Mouse (Mus musculus) embryonic facial prominence, embryonic 10.5 days (tissue): ENCODE results near the gene Csrp3. TPM values are rescaled to one million over a fixed set of nuclear protein-coding genes. Genes with fewer than 3 reads are reported as not detected.

Source experiments
- DNase-seq: peaks from one replicate; pipeline ENCODE4 v3.0.0-alpha.2; 2017; ENCODE audit warnings: low spot score
- H3K27ac ChIP-seq: fragments of 300-500 bp; sonication (generic); replicated peaks from 2 replicates; pipeline ENCODE4 v1.5.1; 2016; ENCODE audit warnings: mild to moderate bottlenecking
- H3K27me3 ChIP-seq: fragments of 300-500 bp; sonication (generic); replicated peaks from 2 replicates; pipeline ENCODE4 v1.6.1; 2016; ENCODE audit warnings: low read depth, mild to moderate bottlenecking; ENCODE audit not compliant: poor library complexity, severe bottlenecking
- H3K36me3 ChIP-seq: fragments of 300-500 bp; sonication (generic); replicated peaks from 2 replicates; pipeline ENCODE4 v1.6.1; 2016; ENCODE audit warnings: mild to moderate bottlenecking, moderate library complexity
- H3K4me1 ChIP-seq: fragments of 300-500 bp; sonication (generic); 2 replicates; pipeline ENCODE4 v1.6.1; 2016
- H3K4me3 ChIP-seq: fragments of 300-500 bp; sonication (generic); 2 replicates; pipeline ENCODE4 v1.5.1; 2016; ENCODE audit warnings: mild to moderate bottlenecking, moderate library complexity
- H3K9me3 ChIP-seq: fragments of 300-500 bp; sonication (generic); 2 replicates; pipeline ENCODE4 v1.6.1; 2016; ENCODE audit warnings: mild to moderate bottlenecking
- WGBS: fragments of 180-500 bp; shearing (Covaris S2); methylation state at CpG from one replicate; pipeline ENCODE4 v1.1.7; 2016; 5-methylcytosine and 5-hydroxymethylcytosine counted together
- polyA plus RNA-seq: library from polyadenylated mRNA; unstranded; fragments of >200 nt; fragmentation: Nextera tagmentation; extraction: Ambion mirVana; gene quantifications from 2 replicates; pipeline ENCODE4 v1.2.1, GENCODE M21; 2016

Csrp3 gene
- polyA plus RNA-seq, 1 experiment from 2014 or later: 0.57 TPM

DNA sequence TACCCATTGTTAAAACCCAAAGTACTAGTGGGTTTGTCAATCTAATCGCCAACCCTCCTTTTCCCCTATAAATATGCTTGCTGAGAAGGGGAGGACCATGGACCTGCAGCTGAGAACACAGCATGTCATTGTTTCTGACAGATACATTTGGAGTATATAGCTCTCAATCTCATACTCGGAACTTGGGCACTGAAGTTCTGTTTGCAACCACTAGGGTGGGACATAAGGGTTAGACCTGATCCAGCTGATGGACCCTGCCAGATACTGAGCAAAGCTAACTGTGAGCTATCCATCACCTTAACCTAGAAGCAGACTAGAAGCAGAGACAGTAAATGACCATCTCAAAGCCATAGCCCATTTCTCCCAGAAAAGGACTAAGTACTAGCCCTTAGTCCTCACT lies 9.4 kb downstream of the Csrp3 start:
- H3K36me3 ChIP-seq: no peaks in the 10 kb centered on the region
- no peak overlapping the region for H3K4me3 ChIP-seq
- no peak overlapping the region for H3K27ac ChIP-seq
- no peak for DNase-seq
- peaks cover 45% of the 10 kb centered on the region for H3K27me3 ChIP-seq
- WGBS: 72% methylated on average over 2 of the region's 2 CpGs
- H3K9me3 ChIP-seq: no peaks in the 10 kb centered on the region
- peaks cover 7% of the 10 kb centered on the region for H3K4me1 ChIP-seq

DNA sequence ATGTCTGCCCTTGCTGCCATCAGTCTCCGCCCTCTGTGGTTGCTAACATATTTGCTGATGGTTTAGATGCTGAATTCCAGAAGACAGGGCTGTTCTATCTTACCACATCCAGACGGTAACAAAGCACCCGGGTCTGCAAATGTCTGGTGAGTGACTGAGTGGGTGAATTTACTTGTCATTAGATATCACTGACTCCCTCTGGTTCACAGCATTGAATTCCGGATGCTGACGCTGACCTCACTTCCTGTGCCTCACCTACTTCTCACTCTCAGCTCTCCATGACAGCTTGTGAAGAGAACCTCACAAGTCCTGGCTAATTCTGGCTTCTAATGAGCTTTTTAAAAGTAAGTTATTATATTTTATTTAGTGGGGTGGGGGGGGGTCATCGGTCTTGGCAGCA lies 10.9 kb downstream of the Csrp3 start:
- Histone ChIP-seq H3K36me3 (no peaks in the 10 kb centered on the region), H3K27me3 (peaks cover 56% of the 10 kb centered on the region), H3K27ac (no peak overlapping the region), H3K4me1 (peaks cover 7% of the 10 kb centered on the region), H3K4me3 (no peak overlapping the region), H3K9me3 (no peaks in the 10 kb centered on the region)
- DNase-seq: no peak
- WGBS: 78% methylated on average over 6 of the region's 6 CpGs

DNA sequence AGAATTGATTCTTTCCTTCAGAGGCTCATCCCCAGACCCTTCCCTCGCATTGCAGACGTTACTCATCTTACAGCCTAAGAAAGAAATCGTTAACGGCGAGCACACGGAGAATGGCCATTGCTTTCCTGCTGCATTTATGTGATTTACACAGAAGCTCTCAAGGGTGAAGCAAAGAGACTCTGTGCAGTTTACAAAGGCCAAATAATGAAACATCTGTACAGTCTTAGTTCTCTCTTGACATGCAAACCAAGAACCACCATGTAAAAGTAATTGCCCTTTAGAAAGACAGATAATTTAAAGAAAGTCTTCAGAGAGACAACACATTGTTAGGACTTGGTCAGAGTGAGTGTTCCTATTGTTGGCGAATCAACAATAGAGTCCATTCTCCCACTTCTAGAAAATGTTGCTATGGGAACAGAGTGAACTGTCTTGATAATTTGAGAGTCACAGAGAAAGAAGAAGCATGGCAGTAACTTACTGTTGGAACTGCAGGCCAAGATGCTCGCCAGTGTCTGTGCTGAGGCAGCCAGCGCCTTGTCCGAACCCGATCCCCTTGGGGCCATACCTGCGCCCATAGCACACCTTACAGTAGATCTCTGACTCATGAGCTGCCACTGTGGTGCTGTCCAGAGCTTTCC lies 12.7 kb downstream of the Csrp3 start:
- 78% methylated on average over 12 of the region's 12 CpGs for WGBS
- H3K27ac ChIP-seq: no peak overlapping the region
- H3K27me3 ChIP-seq: peaks cover 69% of the 10 kb centered on the region
- no peaks in the 10 kb centered on the region for H3K9me3 ChIP-seq
- no peak overlapping the region for H3K4me3 ChIP-seq
- no peak for DNase-seq
- H3K4me1 ChIP-seq: peaks cover 7% of the 10 kb centered on the region
- H3K36me3 ChIP-seq: no peaks in the 10 kb centered on the region

DNA sequence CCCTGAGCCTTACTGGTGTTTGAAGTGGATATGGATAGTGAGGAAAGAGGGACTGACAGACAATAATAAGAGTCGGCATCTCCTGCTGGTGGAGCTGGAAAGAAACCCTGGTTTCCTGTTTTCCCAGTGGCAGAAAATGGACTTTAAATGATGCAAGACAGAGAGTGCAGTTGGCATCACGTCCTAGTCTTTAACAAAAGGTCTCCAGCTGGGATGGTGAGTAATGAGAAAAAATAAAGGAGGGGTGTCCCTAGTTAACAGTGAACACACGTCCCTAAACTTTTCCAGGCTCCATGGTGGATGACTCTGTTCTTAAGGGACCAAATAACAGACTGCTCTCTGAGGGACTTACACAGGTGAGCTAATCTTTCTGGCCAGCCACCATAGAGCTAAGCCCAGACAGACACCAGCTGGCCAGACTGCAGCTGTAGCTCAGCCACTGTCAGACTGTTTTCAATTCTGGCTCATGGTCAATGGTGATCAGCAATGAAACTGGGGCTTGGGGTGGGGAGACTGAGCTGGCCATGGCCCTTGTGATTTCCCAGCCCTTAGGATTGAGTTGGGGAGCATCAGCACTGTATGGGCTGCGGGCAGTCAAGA lies 13.4 kb downstream of the Csrp3 start:
- Histone ChIP-seq H3K4me1 (peaks cover 7% of the 10 kb centered on the region), H3K36me3 (no peaks in the 10 kb centered on the region), H3K27ac (no peak overlapping the region), H3K4me3 (no peak overlapping the region), H3K27me3 (peaks cover 62% of the 10 kb centered on the region), H3K9me3 (no peaks in the 10 kb centered on the region)
- DNase-seq: no peak
- WGBS: 60% methylated on average over 4 of the region's 4 CpGs

DNA sequence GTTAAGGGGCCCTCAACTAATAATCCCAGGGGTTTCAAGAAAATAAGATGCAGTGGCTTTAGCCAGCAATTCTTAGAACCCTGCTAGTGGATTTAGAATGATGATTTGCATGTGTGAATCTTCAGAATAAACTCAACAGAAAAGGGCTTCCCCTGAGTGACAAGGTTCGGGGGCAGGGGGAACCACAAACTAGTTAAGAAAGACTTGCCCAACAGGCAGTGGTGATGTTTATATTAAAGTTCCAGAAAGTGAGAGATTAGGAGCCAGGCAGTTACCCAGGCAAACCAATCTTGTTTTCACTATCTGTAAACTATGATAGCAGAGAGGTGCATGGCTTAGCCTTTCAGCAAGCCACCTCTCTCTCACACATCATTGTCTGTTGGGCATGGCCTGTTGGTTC lies 15.1 kb downstream of the Csrp3 start:
- H3K27ac ChIP-seq: no peak overlapping the region
- H3K36me3 ChIP-seq: peaks cover 6% of the 10 kb centered on the region
- no peak overlapping the region for H3K4me3 ChIP-seq
- 85% methylated on average over 1 of the region's 1 CpGs for WGBS
- peaks cover 45% of the 10 kb centered on the region for H3K27me3 ChIP-seq
- peaks cover 7% of the 10 kb centered on the region for H3K4me1 ChIP-seq
- no peaks in the 10 kb centered on the region for H3K9me3 ChIP-seq
- no peak for DNase-seq

DNA sequence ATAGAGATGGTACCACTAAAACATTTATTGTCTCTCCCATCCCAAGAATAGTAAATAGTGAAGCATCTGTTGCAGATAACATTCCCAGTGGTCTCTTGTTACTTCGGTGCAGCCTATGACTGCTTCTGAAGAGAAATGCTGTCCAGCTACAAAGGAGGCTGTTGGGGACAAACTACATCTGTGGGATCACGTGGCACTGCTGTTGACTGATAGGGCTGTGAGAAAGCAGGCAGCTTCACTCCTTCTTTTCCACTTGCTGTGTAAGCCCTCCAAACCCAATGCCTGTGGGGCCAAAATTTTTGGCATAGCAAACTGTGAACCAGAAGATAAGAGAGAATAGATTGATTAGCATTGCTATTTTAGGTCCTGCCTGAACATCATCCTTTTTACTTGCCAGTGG lies 17.4 kb downstream of the Csrp3 start:
- Histone ChIP-seq H3K27me3 (peaks cover 38% of the 10 kb centered on the region), H3K4me1 (peaks cover 6% of the 10 kb centered on the region), H3K9me3 (no peaks in the 10 kb centered on the region), H3K4me3 (no peak overlapping the region), H3K27ac (no peak overlapping the region), H3K36me3 (peaks cover 28% of the 10 kb centered on the region)
- WGBS: 68% methylated on average over 2 of the region's 2 CpGs
- DNase-seq: no peak

DNA sequence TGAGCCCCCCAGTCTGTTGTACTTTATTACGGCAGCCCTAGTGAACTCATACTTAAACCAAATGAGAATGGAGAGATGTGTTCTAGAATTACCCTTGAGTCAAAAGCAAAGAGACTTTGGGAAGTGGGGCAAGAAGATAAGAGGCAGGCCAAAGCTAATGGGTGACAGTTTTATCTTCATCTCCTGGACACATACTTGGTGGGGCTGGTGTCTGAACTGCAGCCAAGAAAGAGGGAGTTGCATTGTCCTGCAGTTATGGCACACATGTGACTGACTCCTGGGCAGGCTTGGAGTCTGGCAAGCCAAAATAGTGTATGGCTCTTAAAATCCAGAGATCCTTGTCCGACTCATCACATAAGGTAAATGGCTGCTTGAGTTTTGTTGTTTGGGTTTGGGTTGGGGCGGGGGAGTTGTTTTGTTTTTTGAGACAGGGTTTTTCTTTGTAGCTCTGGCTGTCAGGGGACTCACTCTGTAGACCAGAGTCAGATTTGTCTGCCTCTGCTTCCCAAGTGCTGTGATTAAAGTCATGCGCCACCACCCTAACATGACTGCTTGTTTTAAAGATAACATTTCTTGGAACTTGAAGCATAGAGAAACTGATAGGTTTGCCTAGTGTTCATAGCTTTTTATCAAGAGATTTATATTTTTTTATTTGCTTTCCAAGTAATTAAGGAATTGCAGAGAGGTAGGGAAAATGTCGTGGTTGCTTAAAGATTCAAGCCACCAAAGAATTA lies 18.5 kb downstream of the Csrp3 start:
- no peak for DNase-seq
- H3K4me1 ChIP-seq: no peaks in the 10 kb centered on the region
- peaks cover 38% of the 10 kb centered on the region for H3K27me3 ChIP-seq
- H3K4me3 ChIP-seq: no peak overlapping the region
- H3K9me3 ChIP-seq: no peaks in the 10 kb centered on the region
- WGBS: 87% methylated on average over 5 of the region's 5 CpGs
- H3K36me3 ChIP-seq: peaks cover 38% of the 10 kb centered on the region
- no peak overlapping the region for H3K27ac ChIP-seq

DNA sequence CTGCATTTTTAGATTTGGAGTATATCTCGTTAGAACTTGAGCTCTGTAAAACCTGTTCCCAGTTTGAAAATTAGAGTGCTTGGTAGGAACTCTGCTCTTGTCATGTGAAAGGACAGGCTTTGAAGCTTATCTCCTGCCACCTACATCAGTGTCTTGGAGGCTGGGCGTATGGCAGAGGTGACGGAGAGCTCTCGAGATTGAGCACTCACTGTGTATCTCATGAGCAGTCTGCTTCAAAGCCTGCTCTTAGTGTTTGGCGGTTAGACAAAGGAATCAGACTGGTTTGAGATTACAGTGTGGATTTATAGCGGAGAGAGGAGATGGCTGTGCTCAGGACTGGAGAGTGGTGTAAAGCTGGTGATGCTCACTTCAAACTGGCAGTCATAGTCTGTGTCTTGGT lies 22.7 kb downstream of the Csrp3 start:
- 95% methylated on average over 6 of the region's 6 CpGs for WGBS
- no peak for DNase-seq
- no peaks in the 10 kb centered on the region for H3K4me1 ChIP-seq
- H3K36me3 ChIP-seq: peaks cover 79% of the 10 kb centered on the region
- no peaks in the 10 kb centered on the region for H3K9me3 ChIP-seq
- peaks cover under 1% of the 10 kb centered on the region; the same call in 1 of the 2 replicates for H3K27me3 ChIP-seq
- no peak overlapping the region for H3K4me3 ChIP-seq
- no peak overlapping the region for H3K27ac ChIP-seq

DNA sequence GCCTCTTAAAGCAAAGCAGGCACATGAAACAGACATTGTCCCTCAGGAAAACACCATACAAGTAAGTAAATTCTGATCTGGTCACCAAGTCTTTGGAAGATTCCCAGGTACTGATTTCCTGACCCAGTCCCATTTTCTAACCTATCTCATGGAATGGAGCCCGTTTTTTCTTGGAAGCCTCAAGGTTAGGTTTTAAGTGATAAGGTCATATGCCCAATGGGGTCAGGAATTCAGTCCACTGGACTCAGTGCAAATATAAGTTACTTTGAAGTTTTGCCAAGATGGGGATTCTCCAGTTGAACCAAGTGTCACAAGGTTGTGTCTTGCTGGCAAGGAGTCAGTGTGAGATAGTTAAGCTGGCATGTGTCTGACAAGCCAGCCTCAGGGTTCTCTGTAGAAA lies 23.2 kb downstream of the Csrp3 start:
- 86% methylated on average over 1 of the region's 1 CpGs for WGBS
- no peak for DNase-seq
- Histone ChIP-seq H3K36me3 (peaks cover 84% of the 10 kb centered on the region), H3K4me3 (no peak overlapping the region), H3K27ac (no peak overlapping the region), H3K9me3 (no peaks in the 10 kb centered on the region), H3K4me1 (no peaks in the 10 kb centered on the region), H3K27me3 (no peaks in the 10 kb centered on the region)

DNA sequence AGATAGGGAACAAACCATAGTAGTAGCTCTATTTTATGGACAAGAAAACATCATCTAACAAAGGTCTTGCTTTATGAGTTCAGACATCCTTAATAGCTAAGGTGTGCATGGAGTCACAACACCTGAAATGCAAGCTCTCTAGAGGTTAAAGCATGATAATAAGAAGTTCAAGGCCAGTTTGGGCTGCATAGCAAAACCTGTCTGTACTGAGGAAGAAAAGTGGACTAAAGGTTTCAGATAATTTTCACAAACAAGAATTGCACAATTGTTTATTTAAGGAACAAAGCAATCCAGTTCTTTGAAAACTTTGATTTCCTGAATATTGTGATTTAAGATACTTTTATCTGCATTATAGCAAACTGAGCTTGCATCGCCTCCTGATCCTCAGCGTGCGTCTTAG lies 24.2 kb downstream of the Csrp3 start:
- Histone ChIP-seq H3K4me1 (no peaks in the 10 kb centered on the region), H3K4me3 (no peak overlapping the region), H3K27ac (no peak overlapping the region), H3K27me3 (no peaks in the 10 kb centered on the region), H3K36me3 (peaks cover 94% of the 10 kb centered on the region), H3K9me3 (no peaks in the 10 kb centered on the region)
- DNase-seq: no peak
- WGBS: 94% methylated on average over 3 of the region's 3 CpGs

DNA sequence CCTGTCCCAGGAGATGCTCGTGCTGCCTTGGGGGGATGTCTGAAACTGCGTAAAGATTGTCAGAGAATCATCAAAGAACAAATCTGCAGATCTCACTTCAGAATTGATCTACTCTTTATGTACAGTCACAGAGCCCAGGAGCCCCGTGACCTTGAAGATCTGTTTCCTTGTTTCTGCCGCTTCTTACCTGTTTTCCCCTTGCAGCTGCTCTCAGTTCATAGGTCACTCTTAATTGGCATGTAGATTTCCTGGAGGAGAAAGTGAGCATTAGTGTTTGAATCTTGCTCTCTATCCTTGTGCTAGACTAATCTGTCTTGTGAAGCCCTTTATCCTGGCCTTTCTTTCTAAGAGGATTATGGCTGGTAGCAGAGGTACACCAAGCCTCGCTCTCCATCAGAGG lies 26.2 kb downstream of the Csrp3 start:
- 86% methylated on average over 5 of the region's 5 CpGs for WGBS
- DNase-seq: no peak
- Histone ChIP-seq H3K4me3 (no peak overlapping the region), H3K36me3 (peaks cover 97% of the 10 kb centered on the region), H3K9me3 (no peaks in the 10 kb centered on the region), H3K27ac (no peak overlapping the region), H3K4me1 (no peaks in the 10 kb centered on the region), H3K27me3 (no peaks in the 10 kb centered on the region)

DNA sequence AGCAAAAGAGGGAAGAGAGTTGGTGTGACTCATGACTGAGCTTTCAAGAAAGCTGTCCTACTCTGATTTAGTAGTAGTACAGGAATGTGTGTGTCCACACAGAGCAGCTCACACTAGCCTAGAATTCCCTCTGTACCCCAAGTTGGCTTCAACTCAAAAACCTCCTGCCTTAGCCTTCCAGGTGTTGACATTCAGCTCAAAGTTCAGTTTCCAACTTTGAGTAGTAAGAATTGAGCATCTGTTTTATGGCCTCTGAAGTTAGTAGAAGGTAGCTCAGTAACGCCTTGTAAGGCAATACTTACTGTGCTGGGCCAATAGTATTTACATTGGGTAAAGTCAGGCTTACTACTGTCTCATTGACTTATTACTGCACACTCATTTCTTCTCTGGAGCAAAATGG lies 34.2 kb downstream of the Csrp3 start:
- Histone ChIP-seq H3K36me3 (peaks cover 67% of the 10 kb centered on the region), H3K4me1 (no peaks in the 10 kb centered on the region), H3K4me3 (no peak overlapping the region), H3K27me3 (no peaks in the 10 kb centered on the region), H3K27ac (no peak overlapping the region), H3K9me3 (no peaks in the 10 kb centered on the region)
- 86% methylated on average over 1 of the region's 1 CpGs for WGBS
- DNase-seq: no peak

DNA sequence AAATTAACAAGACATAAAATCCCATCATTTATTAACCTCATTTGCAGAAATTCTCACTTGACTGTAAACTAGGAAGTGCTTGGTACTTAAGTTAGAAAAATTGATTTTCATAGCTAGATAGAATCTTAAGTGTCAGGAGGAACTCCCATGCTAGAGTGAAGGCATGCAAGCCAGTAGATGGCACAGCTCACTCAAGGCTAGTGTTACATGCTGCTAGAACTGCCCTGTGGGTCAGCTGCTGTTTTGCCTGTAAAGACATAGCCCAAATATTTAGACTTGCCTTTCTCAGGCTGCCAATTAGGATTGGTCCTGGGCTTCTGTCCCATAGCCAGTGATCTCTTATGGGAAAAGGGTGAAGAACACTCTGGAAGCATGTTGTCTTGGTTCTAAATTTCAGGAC lies 35.5 kb downstream of the Csrp3 start:
- Histone ChIP-seq H3K4me1 (no peaks in the 10 kb centered on the region), H3K27ac (no peak overlapping the region), H3K27me3 (no peaks in the 10 kb centered on the region), H3K36me3 (peaks cover 66% of the 10 kb centered on the region), H3K9me3 (no peaks in the 10 kb centered on the region), H3K4me3 (no peak overlapping the region)
- no peak for DNase-seq
